Mouse (Mus musculus) midbrain, embryonic 15.5 days (tissue): ENCODE data around the gene Hoxb2. TPM values are rescaled to one million over a fixed set of nuclear protein-coding genes. Genes with fewer than 3 reads are reported as not detected.
A peak's percentile ranks its signal among the peaks of the same experiment; 100 is the strongest.

ENCODE experiments used
- ATAC-seq: fragments of 200-750 bp; cut with Nextera tagmentation; replicated peaks from 2 replicates; pipeline ENCODE4 v1.8.0; 2017; ENCODE audit warnings: moderate TSS enrichment
- H3K27ac ChIP-seq: fragments of 300-500 bp; sonication (generic); 2 replicates; pipeline ENCODE4 v1.5.1; 2015; ENCODE audit warnings: mild to moderate bottlenecking, inconsistent platforms
- H3K27me3 ChIP-seq: fragments of 300-500 bp; sonication (generic); replicated peaks from 2 replicates; pipeline ENCODE4 v1.6.1; 2015; ENCODE audit warnings: inconsistent platforms
- H3K36me3 ChIP-seq: fragments of 300-500 bp; sonication (generic); replicated peaks from 2 replicates; pipeline ENCODE4 v1.6.1; 2015; ENCODE audit warnings: inconsistent platforms
- H3K4me1 ChIP-seq: fragments of 300-500 bp; sonication (generic); 2 replicates; pipeline ENCODE4 v1.6.1; 2015; ENCODE audit warnings: inconsistent platforms
- H3K4me2 ChIP-seq: fragments of 300-500 bp; sonication (generic); 2 replicates; pipeline ENCODE4 v1.6.1; 2015; ENCODE audit warnings: inconsistent platforms, mild to moderate bottlenecking, moderate library complexity
- H3K4me3 ChIP-seq: fragments of 300-500 bp; sonication (generic); 2 replicates; pipeline ENCODE4 v1.5.1; 2015; ENCODE audit warnings: mild to moderate bottlenecking, inconsistent platforms
- H3K9ac ChIP-seq: fragments of 300-500 bp; sonication (generic); 2 replicates; pipeline ENCODE4 v1.6.1; 2015; ENCODE audit warnings: mild to moderate bottlenecking, inconsistent platforms
- H3K9me3 ChIP-seq: fragments of 300-500 bp; sonication (generic); 2 replicates; pipeline ENCODE4 v1.6.1; 2016; ENCODE audit warnings: inconsistent platforms
- WGBS: fragments of 180-500 bp; shearing (Covaris S2); methylation state at CpG from one replicate; pipeline ENCODE4 v1.1.7; 2015; ENCODE audit warnings: mixed read lengths; 5-methylcytosine and 5-hydroxymethylcytosine counted together
- polyA plus RNA-seq: library from polyadenylated mRNA; unstranded; fragments of >200 nt; fragmentation: Nextera tagmentation; extraction: Ambion mirVana; gene quantifications from 2 replicates; pipeline ENCODE4 v1.2.1, GENCODE M21; 2015

Hoxb2 gene
- polyA plus RNA-seq, 1 experiment from 2014 or later, result 0.32 TPM

DNA sequence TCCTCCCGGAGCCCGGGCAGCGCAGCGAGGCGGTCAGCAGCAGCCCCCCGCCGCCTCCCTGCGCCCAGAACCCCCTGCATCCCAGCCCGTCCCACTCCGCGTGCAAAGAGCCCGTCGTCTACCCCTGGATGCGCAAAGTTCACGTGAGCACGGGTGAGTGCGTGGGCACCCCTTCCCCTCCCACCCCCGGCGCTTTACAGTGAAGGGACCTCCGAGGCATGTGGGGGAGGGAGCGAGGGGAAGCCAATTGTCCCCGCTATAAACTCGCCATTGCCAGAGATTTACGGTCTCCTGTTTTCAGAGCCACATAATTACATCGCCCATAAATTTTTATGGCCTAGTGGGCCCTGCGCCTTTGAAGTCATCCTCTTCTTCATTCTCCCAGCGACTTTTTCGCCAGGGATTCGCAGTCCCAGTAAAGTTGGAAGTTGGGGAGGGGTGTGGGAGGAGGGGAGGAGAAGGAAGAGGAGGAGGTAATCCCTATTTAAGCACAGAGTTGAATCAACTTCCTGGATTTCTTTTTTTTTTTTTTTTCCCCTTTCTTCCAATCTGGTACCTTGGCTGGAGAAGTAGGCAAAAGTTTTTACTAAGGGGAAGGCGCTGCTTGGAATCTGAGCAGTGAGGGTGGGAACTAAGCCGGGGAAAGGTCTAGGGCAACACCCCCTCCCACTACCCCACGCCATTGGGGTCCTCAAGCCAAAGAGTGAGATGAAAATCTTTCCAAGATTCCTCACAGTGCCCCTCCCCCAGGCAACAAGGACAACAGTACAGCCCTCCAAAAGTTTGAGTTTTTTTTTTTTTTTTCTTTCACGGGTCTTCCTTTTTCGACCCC is 31.0 kb upstream of the Hoxb2 start:
- Histone ChIP-seq H3K36me3 (no peaks in the 10 kb centered on the region), H3K4me2 (peak overlapping the region; percentile 30; the same call in 1 of the 2 replicates), H3K27ac (no peak overlapping the region), H3K4me3 (0 out of 2 replicates have a peak overlapping the region, but pooled peaks have one; percentile 2), H3K4me1 (0 out of 2 replicates have a peak, but pooled peaks cover 3% of the 10 kb centered on the region), H3K9ac (no peak overlapping the region), H3K9me3 (no peaks in the 10 kb centered on the region), H3K27me3 (peaks cover 97% of the 10 kb centered on the region)
- no peak for ATAC-seq
- WGBS, result 0% methylated on average over 34 of the region's 34 CpGs

GRCm38 (mm10) chr11:96319910-96320309 is 30.4 kb upstream of the Hoxb2 start:
- no peak overlapping the region for H3K27ac ChIP-seq
- 2% methylated on average over 29 of the region's 29 CpGs for WGBS
- H3K9ac ChIP-seq, result no peak overlapping the region
- H3K4me1 ChIP-seq, result 0 out of 2 replicates have a peak, but pooled peaks cover 3% of the 10 kb centered on the region
- no peaks in the 10 kb centered on the region for H3K36me3 ChIP-seq
- no peak overlapping the region for H3K4me3 ChIP-seq
- no peaks in the 10 kb centered on the region for H3K9me3 ChIP-seq
- no peak overlapping the region for H3K4me2 ChIP-seq
- ATAC-seq, result no peak
- peaks cover 97% of the 10 kb centered on the region for H3K27me3 ChIP-seq

DNA sequence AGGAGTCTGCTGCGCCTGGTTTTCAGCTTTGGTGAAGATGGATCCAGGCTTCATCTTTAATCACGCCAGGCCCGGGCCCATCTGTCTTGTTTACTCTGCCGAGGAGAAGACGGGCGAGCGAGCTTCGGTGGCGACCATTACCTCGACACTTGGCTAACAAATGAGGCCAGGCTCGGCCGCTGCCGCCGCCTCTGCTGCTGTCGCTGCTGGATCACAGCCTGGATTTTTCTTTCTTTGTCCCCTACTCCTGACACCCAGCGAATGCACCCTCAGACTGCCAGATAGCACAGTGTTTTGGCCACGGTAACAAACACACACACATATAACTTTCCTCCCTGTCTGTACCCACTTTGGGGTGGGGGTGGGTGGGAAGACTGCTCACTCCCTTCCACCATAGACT is 29.6 kb upstream of the Hoxb2 start:
- ATAC-seq, result no peak
- H3K27ac ChIP-seq, result no peak overlapping the region

DNA sequence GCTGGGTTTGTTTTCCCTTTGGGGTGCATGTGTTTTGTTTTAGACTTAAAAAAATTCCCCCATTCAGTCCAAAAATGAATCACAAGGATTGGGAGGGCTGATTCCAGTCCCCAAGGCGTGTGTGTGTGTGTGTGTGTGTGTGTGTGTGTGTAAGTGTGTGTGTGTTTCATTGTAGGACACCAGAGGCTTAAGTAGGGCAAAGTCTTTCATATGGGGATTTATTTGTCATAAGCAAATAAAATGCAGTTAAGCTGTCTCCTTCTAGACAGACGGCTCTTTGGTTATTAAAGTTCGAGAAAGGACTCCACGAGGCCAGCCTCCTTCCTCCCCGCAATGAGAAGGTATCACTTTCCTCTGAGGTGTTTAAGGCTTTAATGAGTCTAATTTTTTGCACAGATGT is 28.5 kb upstream of the Hoxb2 start:
- H3K4me1 ChIP-seq, result 0 out of 2 replicates have a peak, but pooled peaks cover 3% of the 10 kb centered on the region
- H3K9me3 ChIP-seq, result no peaks in the 10 kb centered on the region
- WGBS, result 6% methylated on average over 5 of the region's 5 CpGs
- no peak for ATAC-seq
- no peak overlapping the region for H3K9ac ChIP-seq
- no peak overlapping the region for H3K4me3 ChIP-seq
- no peak overlapping the region for H3K4me2 ChIP-seq
- no peak overlapping the region for H3K27ac ChIP-seq
- peaks cover 94% of the 10 kb centered on the region for H3K27me3 ChIP-seq
- no peaks in the 10 kb centered on the region for H3K36me3 ChIP-seq

More for the DNA sequence above, 29.6 kb upstream of the Hoxb2 start:
- no peak overlapping the region for H3K9ac ChIP-seq
- peaks cover 97% of the 10 kb centered on the region for H3K27me3 ChIP-seq
- H3K4me1 ChIP-seq, result 0 out of 2 replicates have a peak, but pooled peaks cover 3% of the 10 kb centered on the region
- H3K4me2 ChIP-seq, result no peak overlapping the region
- no peaks in the 10 kb centered on the region for H3K9me3 ChIP-seq
- WGBS, result 1% methylated on average over 17 of the region's 17 CpGs
- no peak overlapping the region for H3K4me3 ChIP-seq
- H3K36me3 ChIP-seq, result no peaks in the 10 kb centered on the region

DNA sequence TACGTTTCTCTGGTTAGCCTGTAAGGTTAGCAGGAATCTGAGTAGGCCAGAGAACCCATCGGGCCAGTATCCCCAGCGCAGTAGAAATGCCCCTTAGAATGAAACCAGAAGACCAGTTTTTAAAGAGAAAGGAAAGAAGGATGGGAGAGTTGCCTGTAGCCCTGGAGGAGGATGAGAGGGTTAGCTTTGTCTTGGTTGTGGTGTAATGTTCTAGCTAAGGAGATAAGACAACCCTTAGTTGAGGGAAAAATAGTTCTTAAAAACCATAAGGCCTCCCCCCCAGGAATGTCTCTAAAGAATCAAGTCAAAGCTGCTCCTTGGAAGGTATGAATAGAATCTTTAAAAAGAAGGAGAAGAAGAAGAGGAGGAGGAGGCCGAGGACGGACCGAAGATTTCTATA is 27.6 kb upstream of the Hoxb2 start:
- no peaks in the 10 kb centered on the region for H3K36me3 ChIP-seq
- no peak overlapping the region for H3K4me3 ChIP-seq
- no peaks in the 10 kb centered on the region for H3K9me3 ChIP-seq
- peaks cover 95% of the 10 kb centered on the region for H3K27me3 ChIP-seq
- H3K27ac ChIP-seq, result no peak overlapping the region
- H3K4me1 ChIP-seq, result 0 out of 2 replicates have a peak, but pooled peaks cover 3% of the 10 kb centered on the region
- H3K9ac ChIP-seq, result no peak overlapping the region
- WGBS, result 3% methylated on average over 6 of the region's 6 CpGs
- H3K4me2 ChIP-seq, result no peak overlapping the region
- ATAC-seq, result no peak

GRCm38 (mm10) chr11:96323154-96323553 is 27.2 kb upstream of the Hoxb2 start, which contains the start of gene Hoxb3:
Gene Hoxb3 (plus strand): TSS chr11:96323326.
- 3% methylated on average over 10 of the region's 10 CpGs for WGBS
- Histone ChIP-seq H3K4me1 (0 out of 2 replicates have a peak, but pooled peaks cover 3% of the 10 kb centered on the region), H3K36me3 (no peaks in the 10 kb centered on the region), H3K4me3 (no peak within 1 kb of the TSS), H3K9me3 (no peaks in the 10 kb centered on the region), H3K27me3 (peaks cover 95% of the 10 kb centered on the region), H3K4me2 (no peak within 1 kb of the TSS), H3K9ac (no peak within 1 kb of the TSS), H3K27ac (no peak within 1 kb of the TSS)
- ATAC-seq, result no peak

- ATAC-seq, result no peak
- no peak overlapping the region for H3K27ac ChIP-seq
- no peak overlapping the region for H3K4me2 ChIP-seq
- no peaks in the 10 kb centered on the region for H3K9me3 ChIP-seq
- peaks cover 95% of the 10 kb centered on the region for H3K27me3 ChIP-seq
- no peak overlapping the region for H3K4me3 ChIP-seq
- WGBS, result 0% methylated on average over 5 of the region's 5 CpGs
- no peaks in the 10 kb centered on the region for H3K36me3 ChIP-seq
- no peaks in the 10 kb centered on the region for H3K4me1 ChIP-seq
- no peak overlapping the region for H3K9ac ChIP-seq
Observed at GRCm38 (mm10) chr11:96324125-96324524, 26.2 kb upstream of the Hoxb2 start.

- Histone ChIP-seq H3K9ac (no peak overlapping the region), H3K27me3 (peaks cover 94% of the 10 kb centered on the region)
Observed at GRCm38 (mm10) chr11:96324965-96325364, 25.4 kb upstream of the Hoxb2 start.

DNA sequence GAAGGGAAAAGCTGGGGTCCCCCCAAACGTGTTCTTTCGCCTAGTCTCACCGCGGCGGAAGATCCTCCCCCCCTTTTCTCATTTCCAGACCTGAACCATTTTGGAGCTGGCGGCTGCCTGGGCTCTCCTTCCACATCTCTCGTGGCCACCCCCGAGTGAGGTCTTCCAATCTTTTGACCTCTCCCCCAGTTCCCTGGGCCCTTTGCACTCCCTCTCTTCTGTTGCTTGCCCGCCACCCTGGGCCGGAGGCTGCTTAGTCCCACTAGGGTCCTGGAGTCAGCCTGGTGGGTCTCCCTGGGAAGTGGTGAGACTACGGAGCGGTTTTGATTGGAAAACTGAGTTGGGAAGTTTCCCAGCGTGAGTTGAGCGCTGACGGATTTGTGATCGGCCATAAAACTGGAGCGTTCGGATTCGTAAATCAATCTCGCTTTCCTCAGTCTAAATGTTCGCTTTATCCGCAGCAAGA is 24.5 kb upstream of the Hoxb2 start:
- H3K27me3 ChIP-seq, result peaks cover 95% of the 10 kb centered on the region
- no peak overlapping the region for H3K9ac ChIP-seq
- H3K4me2 ChIP-seq, result no peak overlapping the region
- ATAC-seq, result no peak
- WGBS, result 1% methylated on average over 22 of the region's 22 CpGs
- H3K4me1 ChIP-seq, result no peaks in the 10 kb centered on the region
- H3K27ac ChIP-seq, result no peak overlapping the region
- H3K36me3 ChIP-seq, result no peaks in the 10 kb centered on the region
- H3K4me3 ChIP-seq, result no peak overlapping the region
- no peaks in the 10 kb centered on the region for H3K9me3 ChIP-seq

More at GRCm38 (mm10) chr11:96324965-96325364, 25.4 kb upstream of the Hoxb2 start:
- WGBS, result 3% methylated on average over 8 of the region's 8 CpGs
- Histone ChIP-seq H3K36me3 (no peaks in the 10 kb centered on the region), H3K4me3 (no peak overlapping the region), H3K4me2 (no peak overlapping the region), H3K9me3 (no peaks in the 10 kb centered on the region), H3K4me1 (no peaks in the 10 kb centered on the region), H3K27ac (no peak overlapping the region)
- no peak for ATAC-seq

- Histone ChIP-seq H3K9ac (no peak overlapping the region), H3K4me1 (no peaks in the 10 kb centered on the region), H3K4me2 (no peak overlapping the region), H3K27ac (no peak overlapping the region), H3K27me3 (peaks cover 95% of the 10 kb centered on the region), H3K9me3 (no peaks in the 10 kb centered on the region), H3K36me3 (no peaks in the 10 kb centered on the region), H3K4me3 (no peak overlapping the region)
- 2% methylated on average over 12 of the region's 12 CpGs for WGBS
- no peak for ATAC-seq
Observed at GRCm38 (mm10) chr11:96326705-96327104, 23.6 kb upstream of the Hoxb2 start.

- H3K4me3 ChIP-seq, result no peak overlapping the region
- no peak overlapping the region for H3K4me2 ChIP-seq
- H3K9me3 ChIP-seq, result no peaks in the 10 kb centered on the region
- no peak for ATAC-seq
- peaks cover 95% of the 10 kb centered on the region for H3K27me3 ChIP-seq
- H3K27ac ChIP-seq, result no peak overlapping the region
- 3% methylated on average over 7 of the region's 7 CpGs for WGBS
- H3K36me3 ChIP-seq, result no peaks in the 10 kb centered on the region
- no peak overlapping the region for H3K9ac ChIP-seq
- H3K4me1 ChIP-seq, result no peaks in the 10 kb centered on the region
Observed at GRCm38 (mm10) chr11:96327122-96327521, 23.2 kb upstream of the Hoxb2 start.

DNA sequence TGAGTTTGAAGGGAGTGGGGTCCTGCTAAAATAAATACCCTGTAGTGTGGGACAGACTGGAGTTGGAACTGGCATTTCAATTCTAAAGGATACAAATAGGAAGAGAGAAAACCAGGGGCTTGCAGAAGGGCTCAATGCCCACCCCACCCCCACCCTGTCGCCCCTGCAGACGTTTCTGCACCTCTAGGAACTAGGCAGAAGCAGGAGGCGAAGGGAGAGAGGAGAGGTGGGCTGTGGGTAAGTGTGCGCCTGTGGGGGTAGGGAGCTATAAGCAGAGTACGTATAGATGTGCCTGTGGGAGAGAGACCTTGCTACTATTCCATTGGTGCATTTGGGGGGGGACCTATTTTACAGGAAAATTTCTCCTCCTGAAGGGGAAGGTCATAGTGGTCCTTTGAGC is 22.6 kb upstream of the Hoxb2 start:
- Histone ChIP-seq H3K9ac (no peak overlapping the region), H3K4me1 (no peaks in the 10 kb centered on the region; the same call in 1 of the 2 replicates), H3K4me2 (no peak overlapping the region), H3K27me3 (peaks cover 95% of the 10 kb centered on the region), H3K4me3 (no peak overlapping the region), H3K27ac (no peak overlapping the region), H3K9me3 (no peaks in the 10 kb centered on the region), H3K36me3 (no peaks in the 10 kb centered on the region)
- WGBS, result 0% methylated on average over 5 of the region's 5 CpGs
- ATAC-seq, result no peak
